Mouse (Mus musculus): ENCODE results near the gene Nlrp6. TPM values are rescaled to one million over a fixed set of nuclear protein-coding genes. Genes with fewer than 3 reads are reported as not detected.
"Not testable (repeated sequence)": the region's sequence is repeated elsewhere in the genome, so short reads cannot be mapped to it uniquely, and the experiment has no call there.

Nlrp6 gene
- polyA plus RNA-seq, 1 experiment from 2014 or later: 0.07 TPM

DNA sequence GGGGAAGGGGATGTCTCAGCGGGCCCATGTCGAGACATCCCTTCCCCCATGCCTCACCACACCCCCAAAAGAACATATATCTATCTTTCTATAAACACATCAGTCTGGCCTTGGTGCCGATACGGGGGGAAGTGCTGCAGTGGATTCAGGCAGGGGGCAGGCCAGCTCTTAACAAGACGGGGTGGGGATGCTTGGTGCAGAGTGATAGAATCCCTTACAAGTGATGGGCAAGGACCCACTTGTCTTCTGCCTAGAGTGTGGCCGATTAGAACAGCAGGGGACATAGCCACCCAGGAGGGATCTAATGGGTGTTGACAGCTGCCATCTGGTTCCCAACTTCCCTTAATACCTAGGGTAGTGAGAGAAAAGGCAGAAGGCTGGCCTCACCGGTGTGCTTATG is 50.2 kb downstream of the Nlrp6 start:
- Histone ChIP-seq H3K9ac (replicated peaks; ENCODE audit: low read depth) (no peak overlapping the region), H3K9me3 (ENCODE audit: low read length) (no peaks in the 10 kb centered on the region), H3K4me2 (replicated peaks; ENCODE audit: low read depth, low read length) (no peak overlapping the region), H3K27me3 (replicated peaks; ENCODE audit: insufficient read depth, low read length) (no peaks in the 10 kb centered on the region), H3K27ac (ENCODE audit: low read length) (peak overlapping the region; percentile 84), H3K4me3 (ENCODE audit: low read depth, low read length) (no peak overlapping the region), H3K4me1 (ENCODE audit: insufficient read depth, low read depth, low read length) (peaks cover 5% of the 10 kb centered on the region; the same call in 1 of the 2 replicates), H3K36me3 (ENCODE audit: insufficient read depth, low read length) (no peaks in the 10 kb centered on the region)
- 36% methylated on average over 7 of the region's 7 CpGs for WGBS
- DNase-seq (ENCODE audit: low spot score) (no peak), ATAC-seq (no peak)
- TF ChIP-seq CTCF (IDR thresholded peaks at IDR 0.05) (no peak), EP300 (IDR thresholded peaks at IDR 0.05) (no peak)

DNA sequence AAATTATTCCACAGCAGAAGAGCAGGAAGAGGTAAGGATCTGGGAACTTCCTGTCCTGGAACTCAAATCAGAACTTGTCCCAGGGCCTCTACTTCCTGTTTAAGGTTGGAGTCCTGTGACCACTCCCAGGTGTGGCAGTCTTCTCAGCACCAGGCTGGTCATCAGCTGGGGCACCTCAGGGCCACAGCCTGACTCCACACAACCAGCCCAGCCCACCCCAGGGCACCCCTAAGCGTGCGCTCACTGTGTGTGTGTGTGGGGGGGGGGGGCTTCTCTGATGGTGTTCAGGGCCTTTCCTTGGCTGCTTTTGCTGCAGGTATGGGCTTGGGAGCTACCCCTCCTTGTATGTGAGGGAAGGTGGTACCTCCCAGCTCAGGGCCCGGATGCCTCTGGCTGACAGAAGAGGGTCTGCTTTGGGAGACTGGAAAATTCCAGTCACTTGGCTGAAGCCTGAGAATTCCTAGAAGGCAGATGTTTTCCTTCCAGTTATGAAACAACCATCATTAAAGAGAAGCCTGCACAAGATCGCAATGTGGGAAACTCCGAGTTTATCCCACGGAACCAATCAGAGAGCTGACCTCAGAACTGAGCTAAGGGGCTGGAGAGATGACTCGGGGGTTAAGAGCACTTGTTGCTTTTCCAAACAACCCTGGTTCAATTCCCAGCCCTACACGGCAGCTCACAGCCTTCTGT is 50.9 kb downstream of the Nlrp6 start:
- Histone ChIP-seq H3K4me1 (ENCODE audit: insufficient read depth, low read depth, low read length) (peaks cover 5% of the 10 kb centered on the region; the same call in 1 of the 2 replicates), H3K27me3 (replicated peaks; ENCODE audit: insufficient read depth, low read length) (no peaks in the 10 kb centered on the region), H3K36me3 (ENCODE audit: insufficient read depth, low read length) (no peaks in the 10 kb centered on the region), H3K4me2 (replicated peaks; ENCODE audit: low read depth, low read length) (no peak overlapping the region), H3K9ac (replicated peaks; ENCODE audit: low read depth) (no peak overlapping the region), H3K27ac (ENCODE audit: low read length) (peak overlapping the region; percentile 84), H3K9me3 (ENCODE audit: low read length) (no peaks in the 10 kb centered on the region), H3K4me3 (ENCODE audit: low read depth, low read length) (no peak overlapping the region)
- TF ChIP-seq EP300 (IDR thresholded peaks at IDR 0.05) (peak; percentile 42), CTCF (IDR thresholded peaks at IDR 0.05) (no peak)
- ATAC-seq (peak; percentile 61), DNase-seq (ENCODE audit: low spot score) (peak; percentile 83)
- WGBS: 55% methylated on average over 8 of the region's 8 CpGs

DNA sequence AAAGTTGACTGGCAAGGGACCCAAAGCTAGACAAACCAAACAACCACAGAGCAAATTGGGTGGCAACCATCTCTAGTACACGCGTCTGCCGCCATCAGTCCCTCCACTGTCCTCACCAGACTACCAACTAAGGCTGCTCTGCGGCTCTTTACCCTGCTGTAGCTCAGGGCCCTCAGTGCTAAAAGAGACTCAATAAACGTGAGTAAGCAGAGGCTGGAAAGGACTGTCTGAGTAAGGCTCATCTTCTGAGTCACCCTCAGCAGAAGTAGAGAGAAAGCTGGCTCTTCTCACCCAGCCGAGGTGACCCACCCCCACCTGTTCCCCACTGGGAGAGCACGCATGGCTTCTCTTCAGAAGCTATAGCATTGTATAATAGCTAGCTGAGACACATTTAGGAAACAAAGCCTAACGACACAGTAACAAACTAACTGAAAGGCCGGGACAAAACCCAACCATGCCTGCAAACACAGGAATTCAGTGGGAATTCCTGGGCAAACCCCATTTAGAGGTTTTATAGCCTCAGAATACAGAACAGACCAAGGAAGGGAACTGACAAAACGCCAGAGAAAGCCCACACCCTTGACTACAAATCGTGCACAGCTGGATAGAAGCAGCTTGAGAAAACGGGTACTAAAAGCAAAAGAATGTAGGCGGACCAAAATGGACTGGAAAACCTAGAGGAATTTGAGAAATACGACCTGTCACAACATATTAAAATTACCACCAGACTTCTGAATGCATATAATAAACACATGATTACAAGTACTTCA is 52.9 kb downstream of the Nlrp6 start:
- Histone ChIP-seq H3K9me3 (ENCODE audit: low read length) (no peaks in the 10 kb centered on the region), H3K4me2 (replicated peaks; ENCODE audit: low read depth, low read length) (no peak overlapping the region), H3K27me3 (replicated peaks; ENCODE audit: insufficient read depth, low read length) (no peaks in the 10 kb centered on the region), H3K4me1 (ENCODE audit: insufficient read depth, low read depth, low read length) (peaks cover 5% of the 10 kb centered on the region; the same call in 1 of the 2 replicates), H3K4me3 (ENCODE audit: low read depth, low read length) (no peak overlapping the region), H3K9ac (replicated peaks; ENCODE audit: low read depth) (no peak overlapping the region), H3K36me3 (ENCODE audit: insufficient read depth, low read length) (no peaks in the 10 kb centered on the region), H3K27ac (ENCODE audit: low read length) (peak overlapping the region; percentile 38)
- TF ChIP-seq EP300 (IDR thresholded peaks at IDR 0.05) (no peak), CTCF (IDR thresholded peaks at IDR 0.05) (no peak)
- ATAC-seq (no peak), DNase-seq (ENCODE audit: low spot score) (peak; percentile 35)
- 53% methylated on average over 14 of the region's 14 CpGs for WGBS

DNA sequence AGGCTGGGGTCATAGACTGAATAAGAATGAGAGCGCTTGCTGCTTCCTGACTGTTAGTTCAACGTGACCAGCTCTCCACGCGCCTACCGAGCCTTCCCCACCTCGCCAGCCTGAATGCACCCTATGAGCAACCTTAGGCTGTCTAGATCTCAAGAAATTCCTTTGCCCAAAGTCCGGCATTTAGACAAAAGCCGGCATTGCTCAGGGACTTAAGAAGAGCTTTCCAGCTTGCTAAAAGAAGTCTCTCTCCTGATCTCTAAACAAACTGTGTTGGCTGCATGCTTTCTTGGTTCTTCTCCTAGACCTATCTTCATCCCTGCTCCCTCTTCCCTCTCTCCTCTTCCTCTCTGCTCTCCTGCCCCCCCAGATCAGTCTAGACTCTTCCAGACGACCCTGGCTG is 54.2 kb downstream of the Nlrp6 start:
- H3K4me1 ChIP-seq (ENCODE audit: insufficient read depth, low read depth, low read length): peaks cover 5% of the 10 kb centered on the region; the same call in 1 of the 2 replicates
- H3K9me3 ChIP-seq (ENCODE audit: low read length): no peaks in the 10 kb centered on the region
- H3K36me3 ChIP-seq (ENCODE audit: insufficient read depth, low read length): no peaks in the 10 kb centered on the region
- WGBS: 15% methylated on average over 9 of the region's 9 CpGs
- ATAC-seq (no peak), DNase-seq (ENCODE audit: low spot score) (no peak)
- H3K9ac ChIP-seq (replicated peaks; ENCODE audit: low read depth): no peak overlapping the region
- H3K27ac ChIP-seq (ENCODE audit: low read length): peak overlapping the region; percentile 71
- H3K4me3 ChIP-seq (ENCODE audit: low read depth, low read length): no peak overlapping the region
- no peaks in the 10 kb centered on the region for H3K27me3 ChIP-seq (replicated peaks; ENCODE audit: insufficient read depth, low read length)
- no peak overlapping the region for H3K4me2 ChIP-seq (replicated peaks; ENCODE audit: low read depth, low read length)
- TF ChIP-seq EP300 (IDR thresholded peaks at IDR 0.05) (no peak), CTCF (IDR thresholded peaks at IDR 0.05) (no peak)

DNA sequence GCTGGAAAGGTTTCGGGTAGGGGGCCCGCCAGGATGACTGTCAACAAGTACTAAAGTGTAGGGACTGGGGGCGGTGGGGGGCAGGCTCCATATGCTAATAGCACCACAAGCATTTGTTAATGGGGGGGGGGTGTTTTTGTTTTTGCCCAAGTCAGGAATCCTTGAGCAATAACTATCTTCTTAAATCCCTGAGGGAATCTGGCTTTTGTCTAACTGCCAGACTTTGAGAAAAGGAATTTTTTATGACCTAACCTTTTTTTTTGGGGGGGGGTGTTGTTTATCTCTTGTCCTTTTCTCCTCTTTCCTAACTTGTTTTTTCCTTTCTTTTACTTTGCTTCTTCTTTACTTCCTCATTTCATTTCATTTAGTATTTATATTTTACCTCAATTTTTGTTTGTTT is 54.8 kb downstream of the Nlrp6 start:
- Histone ChIP-seq H3K9ac (replicated peaks; ENCODE audit: low read depth) (no peak overlapping the region), H3K4me1 (ENCODE audit: insufficient read depth, low read depth, low read length) (peaks cover 5% of the 10 kb centered on the region; the same call in 1 of the 2 replicates), H3K36me3 (ENCODE audit: insufficient read depth, low read length) (no peaks in the 10 kb centered on the region), H3K27ac (ENCODE audit: low read length) (peak overlapping the region; percentile 71), H3K9me3 (ENCODE audit: low read length) (no peaks in the 10 kb centered on the region), H3K4me3 (ENCODE audit: low read depth, low read length) (no peak overlapping the region), H3K27me3 (replicated peaks; ENCODE audit: insufficient read depth, low read length) (no peaks in the 10 kb centered on the region), H3K4me2 (replicated peaks; ENCODE audit: low read depth, low read length) (no peak overlapping the region)
- TF ChIP-seq CTCF (IDR thresholded peaks at IDR 0.05) (no peak), EP300 (IDR thresholded peaks at IDR 0.05) (no peak)
- WGBS: 42% methylated on average over 3 of the region's 3 CpGs
- DNase-seq (ENCODE audit: low spot score) (peak; percentile 81), ATAC-seq (no peak; the same call in 1 of the 2 replicates)

DNA sequence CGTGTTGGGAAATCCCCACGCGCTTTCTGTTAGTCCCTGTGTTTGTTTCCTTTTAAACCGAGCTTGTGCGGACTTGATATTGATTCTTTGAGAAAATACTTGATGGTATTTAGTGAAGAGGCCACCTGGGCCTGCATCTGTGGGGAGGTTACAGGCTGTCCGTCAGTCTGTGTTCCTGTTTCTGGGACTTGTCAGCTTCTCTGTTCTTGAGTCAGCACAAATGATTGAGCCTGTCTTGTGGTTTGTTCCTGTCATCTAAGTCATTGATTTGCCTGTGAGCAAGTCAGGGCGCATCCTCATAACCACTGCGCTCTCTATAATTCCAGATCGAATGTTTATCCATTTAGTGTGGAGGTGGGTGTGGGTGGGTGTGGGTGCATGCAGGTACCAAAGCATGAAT is 56.0 kb downstream of the Nlrp6 start:
- not testable (repeated sequence) for ATAC-seq; H3K4me1 ChIP-seq (ENCODE audit: insufficient read depth, low read depth, low read length); H3K9me3 ChIP-seq (ENCODE audit: low read length); H3K4me2 ChIP-seq (replicated peaks; ENCODE audit: low read depth, low read length); H3K4me3 ChIP-seq (ENCODE audit: low read depth, low read length); H3K27me3 ChIP-seq (replicated peaks; ENCODE audit: insufficient read depth, low read length); DNase-seq (ENCODE audit: low spot score); H3K36me3 ChIP-seq (ENCODE audit: insufficient read depth, low read length); H3K9ac ChIP-seq (replicated peaks; ENCODE audit: low read depth); H3K27ac ChIP-seq (ENCODE audit: low read length)
- WGBS: 80% methylated on average over 9 of the region's 9 CpGs

Other genes with a start within 250 kb of the Nlrp6 start
- not detected in 2 replicates for gene Olfr45, start 239.0 kb upstream of the Nlrp6 start, polyA plus RNA-seq (2015; fragmentation: Nextera tagmentation; extraction: Ambion mirVana)
- gene Olfr541, start 223.6 kb upstream of the Nlrp6 start, polyA plus RNA-seq (2015; fragmentation: Nextera tagmentation; extraction: Ambion mirVana): not detected in 2 replicates
- 1.5 and 1.9 TPM in 2 replicates for gene Cyp2e1, start 157.2 kb upstream of the Nlrp6 start, polyA plus RNA-seq (2015; fragmentation: Nextera tagmentation; extraction: Ambion mirVana)
- gene Syce1, start 133.1 kb upstream of the Nlrp6 start, polyA plus RNA-seq (2015; fragmentation: Nextera tagmentation; extraction: Ambion mirVana): not detected in 2 replicates
- gene Zfp941, start 98.7 kb upstream of the Nlrp6 start, polyA plus RNA-seq (2015; fragmentation: Nextera tagmentation; extraction: Ambion mirVana): 0.21 and 0.30 TPM in 2 replicates
- gene Urah, start 85.9 kb upstream of the Nlrp6 start, polyA plus RNA-seq (2015; fragmentation: Nextera tagmentation; extraction: Ambion mirVana): 12.6 and 15.0 TPM in 2 replicates
- gene Scgb1c1, start 75.4 kb upstream of the Nlrp6 start, polyA plus RNA-seq (2015; fragmentation: Nextera tagmentation; extraction: Ambion mirVana): 25.9 and 27.0 TPM in 2 replicates
- not detected in 2 replicates for gene Odf3, start 73.1 kb upstream of the Nlrp6 start, polyA plus RNA-seq (2015; fragmentation: Nextera tagmentation; extraction: Ambion mirVana)
- gene Gm45785, start 64.6 kb upstream of the Nlrp6 start, polyA plus RNA-seq (2015; fragmentation: Nextera tagmentation; extraction: Ambion mirVana): not detected in 2 replicates
- gene Ric8a, start 63.9 kb upstream of the Nlrp6 start, polyA plus RNA-seq (2015; fragmentation: Nextera tagmentation; extraction: Ambion mirVana): 63.6 and 68.0 TPM in 2 replicates
- 69.1 and 81.7 TPM in 2 replicates for gene Bet1l, start 63.3 kb upstream of the Nlrp6 start, polyA plus RNA-seq (2015; fragmentation: Nextera tagmentation; extraction: Ambion mirVana)
- gene Psmd13, start 38.9 kb upstream of the Nlrp6 start, polyA plus RNA-seq (2015; fragmentation: Nextera tagmentation; extraction: Ambion mirVana): 157 and 164 TPM in 2 replicates
- 23.7 and 25.8 TPM in 2 replicates for gene Sirt3, start 38.6 kb upstream of the Nlrp6 start, polyA plus RNA-seq (2015; fragmentation: Nextera tagmentation; extraction: Ambion mirVana)
- gene Cox8b, start 20.5 kb upstream of the Nlrp6 start, polyA plus RNA-seq (2015; fragmentation: Nextera tagmentation; extraction: Ambion mirVana): 13.1 and 18.3 TPM in 2 replicates
- gene Pgghg, start 20.5 kb downstream of the Nlrp6 start, polyA plus RNA-seq (2015; fragmentation: Nextera tagmentation; extraction: Ambion mirVana): 12.7 and 14.4 TPM in 2 replicates
- gene Ifitm5, start 29.4 kb downstream of the Nlrp6 start, polyA plus RNA-seq (2015; fragmentation: Nextera tagmentation; extraction: Ambion mirVana): 1.6 and 1.8 TPM in 2 replicates
- gene Gm45717, start 35.0 kb downstream of the Nlrp6 start, polyA plus RNA-seq (2015; fragmentation: Nextera tagmentation; extraction: Ambion mirVana): 0.31 TPM in 1 of 2 replicates, not detected in the other
- gene Ifitm2, start 35.1 kb downstream of the Nlrp6 start, polyA plus RNA-seq (2015; fragmentation: Nextera tagmentation; extraction: Ambion mirVana): 1,373 and 1,710 TPM in 2 replicates
- 402 and 510 TPM in 2 replicates for gene Ifitm1, start 46.3 kb downstream of the Nlrp6 start, polyA plus RNA-seq (2015; fragmentation: Nextera tagmentation; extraction: Ambion mirVana)
- 779 and 1,037 TPM in 2 replicates for gene Ifitm3, start 89.9 kb downstream of the Nlrp6 start, polyA plus RNA-seq (2015; fragmentation: Nextera tagmentation; extraction: Ambion mirVana)
- 7.4 and 7.7 TPM in 2 replicates for gene Ifitm6, start 97.0 kb downstream of the Nlrp6 start, polyA plus RNA-seq (2015; fragmentation: Nextera tagmentation; extraction: Ambion mirVana)
- not detected in 2 replicates for gene Gm17387, start 108.2 kb downstream of the Nlrp6 start, polyA plus RNA-seq (2015; fragmentation: Nextera tagmentation; extraction: Ambion mirVana)
- 0.13 and 0.20 TPM in 2 replicates for gene B4galnt4, start 140.2 kb downstream of the Nlrp6 start, polyA plus RNA-seq (2015; fragmentation: Nextera tagmentation; extraction: Ambion mirVana)
- gene Pkp3, start 157.3 kb downstream of the Nlrp6 start, polyA plus RNA-seq (2015; fragmentation: Nextera tagmentation; extraction: Ambion mirVana): 14.4 and 15.3 TPM in 2 replicates
- gene Sigirr, start 179.7 kb downstream of the Nlrp6 start, polyA plus RNA-seq (2015; fragmentation: Nextera tagmentation; extraction: Ambion mirVana): 27.1 and 30.5 TPM in 2 replicates
- 1.5 and 3.1 TPM in 2 replicates for gene Ano9, start 196.9 kb downstream of the Nlrp6 start, polyA plus RNA-seq (2015; fragmentation: Nextera tagmentation; extraction: Ambion mirVana)
- 39.1 and 45.7 TPM in 2 replicates for gene Ptdss2, start 201.5 kb downstream of the Nlrp6 start, polyA plus RNA-seq (2015; fragmentation: Nextera tagmentation; extraction: Ambion mirVana)

Measured in lung, postnatal 0 days (tissue).